Mouse (Mus musculus) CH12.LX (cell line): Measurements from ENCODE around the gene Rnf44.

ENCODE experiments used
- CHD1 ChIP-seq: IDR thresholded peaks from 2 replicates; pipeline ENCODE4 v1.6.1; 2012; ENCODE audit warnings: low read depth, low read length, improper control_type of control experiment, inconsistent platforms
- EP300 ChIP-seq: IDR thresholded peaks from 2 replicates; pipeline ENCODE4 v1.6.1; 2011; ENCODE audit warnings: low read length, improper control_type of control experiment
- HCFC1 ChIP-seq: IDR thresholded peaks from 2 replicates; pipeline ENCODE4 v1.6.1; 2012; ENCODE audit warnings: low read depth, mild to moderate bottlenecking, inconsistent platforms, low read length, improper control_type of control experiment
- MAFK ChIP-seq: IDR thresholded peaks from 2 replicates; pipeline ENCODE4 v1.6.1; 2011; ENCODE audit warnings: low read length, improper control_type of control experiment; ENCODE audit not compliant: insufficient replicate concordance
- MAX ChIP-seq: IDR thresholded peaks from 2 replicates; pipeline ENCODE4 v1.6.1; 2011; ENCODE audit warnings: low read length, improper control_type of control experiment
- MXI1 ChIP-seq: IDR thresholded peaks from 2 replicates; pipeline ENCODE4 v1.6.1; 2011; ENCODE audit warnings: mild to moderate bottlenecking, low read depth, low read length, improper control_type of control experiment
- POLR2A ChIP-seq: IDR thresholded peaks from 2 replicates; pipeline ENCODE4 v1.6.1; 2011; ENCODE audit warnings: low read depth, mild to moderate bottlenecking, improper control_type of control experiment, low read length
- USF1 ChIP-seq: IDR thresholded peaks from 2 replicates; pipeline ENCODE4 v1.6.1; 2014; ENCODE audit warnings: low read depth, mild to moderate bottlenecking, inconsistent platforms, low read length, improper control_type of control experiment
- ZKSCAN1 ChIP-seq: IDR thresholded peaks from 2 replicates; pipeline ENCODE4 v1.6.1; 2012; ENCODE audit warnings: low read depth, inconsistent platforms, low read length, improper control_type of control experiment, borderline replicate concordance

DNA sequence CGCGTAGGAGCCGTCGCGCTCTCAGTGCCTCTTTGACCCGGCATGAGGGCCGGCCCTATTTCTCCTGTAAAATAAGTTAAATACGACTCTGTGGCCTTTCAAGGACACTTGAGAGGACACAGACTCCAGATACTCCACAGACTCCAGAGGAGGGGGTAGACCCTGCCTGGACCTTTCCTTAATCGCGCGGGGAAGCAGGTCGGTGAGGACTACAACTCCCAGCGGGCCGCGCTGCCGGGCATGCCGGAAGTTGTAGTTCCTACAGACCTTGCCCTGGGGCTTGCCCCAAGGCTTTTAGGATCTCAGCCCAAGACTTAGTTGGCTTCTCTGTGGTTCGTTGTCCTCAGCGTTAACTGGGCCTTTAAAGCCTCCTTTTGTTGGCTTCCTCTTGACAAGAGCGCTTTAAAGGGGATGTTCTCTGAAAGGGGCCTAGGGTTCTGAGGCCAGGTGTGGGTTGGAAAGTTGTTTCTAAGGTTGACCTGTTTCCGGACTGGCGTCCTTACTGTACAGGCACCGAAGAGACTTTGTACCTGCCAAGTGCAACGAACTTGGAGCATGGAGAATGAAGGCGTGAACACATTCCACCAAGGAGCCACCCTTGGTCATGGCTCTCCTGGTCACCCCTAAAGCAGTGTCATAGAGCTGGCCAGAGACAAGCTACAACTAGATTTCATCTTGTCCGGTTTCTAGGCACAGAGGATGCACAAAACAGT, 797 bp upstream of the Rnf44 start:
- peak; percentile 95 for TF ChIP-seq HCFC1
- no peak for TF ChIP-seq ZKSCAN1
- TF ChIP-seq USF1: no peak
- TF ChIP-seq MAFK: no peak
- TF ChIP-seq POLR2A: peak; percentile 92
- no peak for TF ChIP-seq CHD1
- TF ChIP-seq EP300: no peak
- TF ChIP-seq MXI1: no peak
- no peak for TF ChIP-seq MAX
